ENCODE assay signal across 9 mouse cellular contexts in the genomic region with DNA sequence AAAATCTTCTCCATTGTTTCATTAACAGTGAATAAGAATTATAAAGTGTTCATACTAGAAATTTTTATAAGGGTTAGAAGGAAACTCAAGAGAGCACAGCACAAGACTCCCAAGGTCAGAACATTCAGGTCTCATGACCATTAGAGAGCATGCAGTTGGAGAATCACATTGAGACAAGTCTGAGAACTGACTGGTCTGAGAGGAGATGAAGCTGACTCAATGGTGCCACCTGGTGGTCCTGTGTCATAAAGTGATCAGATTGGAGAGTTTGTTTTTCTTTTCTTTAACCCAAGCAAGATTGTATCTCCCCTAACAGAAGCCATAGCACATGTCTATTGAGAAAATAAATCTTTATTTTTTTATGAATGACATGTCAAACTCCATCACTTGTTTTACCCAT.
A peak's percentile ranks its signal among the peaks of the same experiment; 100 is the strongest.
DNase-seq lines count a peak whose midpoint lies in the region; ATAC-seq and TF ChIP-seq lines count a peak whose summit lies in the region.
"Had no signal": no experiment of that assay in that cellular context is flagged by ENCODE, and none has a peak within 500 bp of the region (broad histone marks: within the 10 kb centered on the region; RNA-seq: fewer than 3 reads in every experiment).

No protein-coding gene starts in this region.

- H3K9ac ChIP-seq in intestine, postnatal 0 days (ENCODE audit: low read depth, low read length): no peak overlapping the region
- H3K9ac ChIP-seq in midbrain, embryonic 12.5 days (replicated peaks): no peak overlapping the region

- peak; percentile 71; the same call in 1 of the 2 replicates for TF ChIP-seq CTCF in cerebellum, adult 2 months (IDR thresholded peaks at IDR 0.05; ENCODE audit: borderline replicate concordance, insufficient read depth, low read depth, low read length)
- TF ChIP-seq CTCF in intestine, postnatal 0 days (IDR thresholded peaks at IDR 0.05; ENCODE audit: low read depth): peak; percentile 82

- no peaks in the 10 kb centered on the region for H3K36me3 ChIP-seq in intestine, postnatal 0 days (ENCODE audit: control insufficient read depth, insufficient read depth)
- no peaks in the 10 kb centered on the region for H3K36me3 ChIP-seq in midbrain, embryonic 12.5 days

- no peak for TF ChIP-seq POLR2A in cerebellum, adult 2 months (IDR thresholded peaks at IDR 0.05; ENCODE audit: borderline replicate concordance, insufficient read depth, low read length)

- peak; percentile 33 for DNase-seq in ovary, postnatal 10 days (ENCODE audit: low spot score)
- no peak for DNase-seq in ovary, adult 18-20 months (ENCODE audit: low spot score)
- DNase-seq in cerebellum, adult 2 months: peak; percentile 44 to 46
- DNase-seq in forelimb bud, embryonic 11.5 days (ENCODE audit: low read depth, low spot score): peak; percentile 72
- peak; percentile 74 to 79 for DNase-seq in left cerebral cortex, postnatal 10 days (ENCODE audit: extremely low spot score in 1 of 2, low spot score in 2 of 2)
- DNase-seq in telencephalon, adult 2 months (ENCODE audit: low read depth, low spot score): peak; percentile 42

- H3K4me1 ChIP-seq in cerebellum, adult 2 months (ENCODE audit: control insufficient read depth, insufficient read depth, low read length): no peaks in the 10 kb centered on the region
- no peaks in the 10 kb centered on the region for H3K4me1 ChIP-seq in intestine, postnatal 0 days (replicated peaks; ENCODE audit: control insufficient read depth, insufficient read depth, low read length)
- H3K4me1 ChIP-seq in midbrain, embryonic 12.5 days: no peaks in the 10 kb centered on the region

- H3K4me2 ChIP-seq in intestine, postnatal 0 days (replicated peaks; ENCODE audit: low read depth): no peak overlapping the region
- no peak overlapping the region for H3K4me2 ChIP-seq in midbrain, embryonic 12.5 days (replicated peaks)

- H3K4me3 ChIP-seq in cerebellum, adult 2 months (replicated peaks; ENCODE audit: insufficient read depth, low read depth, low read length): no peak overlapping the region
- H3K4me3 ChIP-seq in intestine, postnatal 0 days (ENCODE audit: low read depth, low read length): no peak overlapping the region
- no peak overlapping the region for H3K4me3 ChIP-seq in midbrain, embryonic 12.5 days
- H3K4me3 ChIP-seq: myocyte had no signal

- no peaks in the 10 kb centered on the region for H3K9me3 ChIP-seq in intestine, postnatal 0 days (ENCODE audit: control insufficient read depth)
- no peaks in the 10 kb centered on the region for H3K9me3 ChIP-seq in midbrain, embryonic 12.5 days

- H3K27me3 ChIP-seq in cerebellum, adult 2 months (ENCODE audit: control insufficient read depth, insufficient read depth, low read length): no peaks in the 10 kb centered on the region
- H3K27me3 ChIP-seq in intestine, postnatal 0 days (replicated peaks; ENCODE audit: control insufficient read depth, insufficient read depth, low read length): no peaks in the 10 kb centered on the region
- no peaks in the 10 kb centered on the region for H3K27me3 ChIP-seq in midbrain, embryonic 12.5 days

- intact Hi-C loops in left cerebral cortex, postnatal 10 days (cut with DNase I): no loop called here

- ATAC-seq in intestine, postnatal 0 days: no peak
- peak; percentile 68 for ATAC-seq in midbrain, embryonic 12.5 days (ENCODE audit: low FRiP score, low read depth)

- H3K27ac ChIP-seq in cerebellum, adult 2 months (ENCODE audit: insufficient read depth, low read length): no peak overlapping the region
- H3K27ac ChIP-seq in intestine, postnatal 0 days (ENCODE audit: low read depth, low read length): no peak overlapping the region
- H3K27ac ChIP-seq in midbrain, embryonic 12.5 days (replicated peaks): no peak overlapping the region
